Mouse (Mus musculus) liver, postnatal 0 days (tissue): ENCODE measurements around the gene Gm20388.

Source experiments
- CTCF ChIP-seq: sonication (generic); IDR thresholded peaks from 2 replicates; pipeline ENCODE4 v1.5.1; 2016; ENCODE audit warnings: antibody characterized with exemption, low read depth
- EP300 ChIP-seq: IDR thresholded peaks from 2 replicates; pipeline ENCODE4 v1.6.1; 2016; ENCODE audit warnings: antibody characterized with exemption, low read depth, mild to moderate bottlenecking

- TF ChIP-seq CTCF (no peak), EP300 (no peak)
These were observed 2794.0 kb downstream of the Gm20388 start for GRCm38 (mm10) chr8:122704612-122705011.
